Mouse (Mus musculus) liver, postnatal 0 days (tissue): Measurements from ENCODE around the gene Perp.

Experiments used
- CTCF ChIP-seq: sonication (generic); IDR thresholded peaks from 2 replicates; pipeline ENCODE4 v1.5.1; 2016; ENCODE audit warnings: antibody characterized with exemption, low read depth
- EP300 ChIP-seq: IDR thresholded peaks from 2 replicates; pipeline ENCODE4 v1.6.1; 2016; ENCODE audit warnings: antibody characterized with exemption, low read depth, mild to moderate bottlenecking

- TF ChIP-seq CTCF (no peak), EP300 (no peak)
These were observed 10.4 kb upstream of the Perp start for GRCm38 (mm10) chr10:18834389-18834788.
